Mouse (Mus musculus) forebrain, postnatal 0 days (tissue): Measurements from ENCODE around the gene Ccdc81. TPM values are rescaled to one million over a fixed set of nuclear protein-coding genes. Genes with fewer than 3 reads are reported as not detected.

Experiments used
- ATAC-seq: fragments of 200-750 bp; cut with Nextera tagmentation; 2 replicates; pipeline ENCODE4 v1.8.0; 2017; ENCODE audit warnings: mild to moderate bottlenecking, moderate library complexity
- DNase-seq: peaks from one replicate; pipeline ENCODE4 v3.0.0-alpha.2; 2015
- H3K27ac ChIP-seq: fragments of 300-500 bp; sonication (generic); 2 replicates; pipeline ENCODE4 v1.5.1; 2014; ENCODE audit warnings: low read depth, mild to moderate bottlenecking, antibody characterized with exemption, low read length, moderate library complexity, mixed read lengths
- H3K27me3 ChIP-seq: fragments of 300-500 bp; sonication (generic); 2 replicates; pipeline ENCODE4 v1.6.1; 2014; ENCODE audit warnings: mild to moderate bottlenecking, low read length, mixed read lengths; ENCODE audit not compliant: insufficient read depth
- H3K36me3 ChIP-seq: fragments of 300-500 bp; sonication (generic); 2 replicates; pipeline ENCODE4 v1.6.1; 2014; ENCODE audit warnings: mild to moderate bottlenecking, moderate library complexity; ENCODE audit not compliant: insufficient read depth
- H3K4me1 ChIP-seq: fragments of 300-500 bp; sonication (generic); 2 replicates; pipeline ENCODE4 v1.6.1; 2014; ENCODE audit warnings: antibody characterized with exemption; ENCODE audit not compliant: insufficient read depth
- H3K4me2 ChIP-seq: fragments of 300-500 bp; sonication (generic); 2 replicates; pipeline ENCODE4 v1.6.1; 2014; ENCODE audit warnings: low read depth, mild to moderate bottlenecking, moderate library complexity
- H3K4me3 ChIP-seq: fragments of 300-500 bp; sonication (generic); 2 replicates; pipeline ENCODE4 v1.5.1; 2014; ENCODE audit warnings: low read depth, low read length, mixed read lengths
- H3K9ac ChIP-seq: fragments of 300-500 bp; sonication (generic); 2 replicates; pipeline ENCODE4 v1.6.1; 2014; ENCODE audit warnings: mild to moderate bottlenecking
- H3K9me3 ChIP-seq: fragments of 300-500 bp; sonication (generic); 2 replicates; pipeline ENCODE4 v1.6.1; 2016; ENCODE audit warnings: low read length
- CTCF ChIP-seq: sonication (generic); IDR thresholded peaks from 2 replicates; pipeline ENCODE4 v1.5.1; 2016; ENCODE audit warnings: antibody characterized with exemption, control low read depth, low read depth
- WGBS: fragments of 180-500 bp; shearing (Covaris S2); extraction: QIAGEN DNeasy Blood & Tissue Kit; methylation state at CpG from one replicate; pipeline ENCODE4 v1.1.7; 2014; 5-methylcytosine and 5-hydroxymethylcytosine counted together
- polyA plus RNA-seq: library from polyadenylated mRNA; unstranded; fragments of >200 nt; fragmentation: Nextera tagmentation; extraction: Ambion mirVana; gene quantifications from 2 replicates; pipeline ENCODE4 v1.2.1, GENCODE M21; 2015
- total RNA-seq: library from RNA; depleted of rRNA; stranded (reverse); fragments of >200 nt; gene quantifications from 2 replicates; pipeline ENCODE4 v1.2.3, GENCODE M21; 2014

The Ccdc81 gene
- total and polyA plus RNA-seq, 2 experiments from 2014 or later = 1.2 to 1.5 TPM

GRCm38 (mm10) chr7:89908899-89909621 lies 5.6 kb upstream of the Ccdc81 start:
- no peak overlapping the region for H3K27ac ChIP-seq
- no peaks in the 10 kb centered on the region for H3K36me3 ChIP-seq
- no peaks in the 10 kb centered on the region for H3K27me3 ChIP-seq
- TF ChIP-seq CTCF = no peak
- 80% methylated on average over 20 of the region's 20 CpGs for WGBS
- H3K9ac ChIP-seq = no peak overlapping the region
- H3K4me3 ChIP-seq = no peak overlapping the region
- H3K4me2 ChIP-seq = no peak overlapping the region
- ATAC-seq = no peak
- H3K4me1 ChIP-seq = no peaks in the 10 kb centered on the region
- DNase-seq = no peak
- no peaks in the 10 kb centered on the region for H3K9me3 ChIP-seq

GRCm38 (mm10) chr7:89908421-89908820 lies 5.0 kb upstream of the Ccdc81 start:
- Histone ChIP-seq H3K4me3 (no peak overlapping the region), H3K9ac (no peak overlapping the region), H3K27ac (no peak overlapping the region), H3K36me3 (no peaks in the 10 kb centered on the region), H3K9me3 (no peaks in the 10 kb centered on the region), H3K4me1 (0 out of 2 replicates have a peak, but pooled peaks cover 4% of the 10 kb centered on the region), H3K27me3 (no peaks in the 10 kb centered on the region), H3K4me2 (no peak overlapping the region)
- 72% methylated on average over 7 of the region's 7 CpGs for WGBS
- no peak for TF ChIP-seq CTCF
- no peak for DNase-seq
- ATAC-seq = no peak

- DNase-seq = peak; percentile 84
- Histone ChIP-seq H3K4me2 (no peak overlapping the region), H3K36me3 (no peaks in the 10 kb centered on the region), H3K4me1 (0 out of 2 replicates have a peak, but pooled peaks cover 6% of the 10 kb centered on the region), H3K27me3 (no peaks in the 10 kb centered on the region), H3K9me3 (no peaks in the 10 kb centered on the region), H3K27ac (no peak overlapping the region), H3K4me3 (no peak overlapping the region), H3K9ac (no peak overlapping the region)
- peak; percentile 55; the same call in 1 of the 2 replicates for ATAC-seq
- peak; percentile 89 for TF ChIP-seq CTCF
- 18% methylated on average over 8 of the region's 8 CpGs for WGBS
These were observed 4.5 kb upstream of the Ccdc81 start for GRCm38 (mm10) chr7:89907950-89908349.

- H3K9me3 ChIP-seq = no peaks in the 10 kb centered on the region
- no peaks in the 10 kb centered on the region for H3K36me3 ChIP-seq
- no peaks in the 10 kb centered on the region for H3K27me3 ChIP-seq
- H3K4me1 ChIP-seq = 0 out of 2 replicates have a peak, but pooled peaks cover 6% of the 10 kb centered on the region
- ATAC-seq (no peak), DNase-seq (no peak)
- H3K9ac ChIP-seq = no peak overlapping the region
- no peak for TF ChIP-seq CTCF
- peak overlapping the region; percentile 24 for H3K4me2 ChIP-seq
- H3K27ac ChIP-seq = no peak overlapping the region
- H3K4me3 ChIP-seq = no peak overlapping the region
- 84% methylated on average over 8 of the region's 8 CpGs for WGBS
These were observed 422 bp downstream of the Ccdc81 start for GRCm38 (mm10) chr7:89903007-89903406.

GRCm38 (mm10) chr7:89891856-89892255 lies 11.6 kb downstream of the Ccdc81 start:
- Histone ChIP-seq H3K4me3 (no peak overlapping the region), H3K27me3 (no peaks in the 10 kb centered on the region), H3K4me1 (no peaks in the 10 kb centered on the region), H3K4me2 (no peak overlapping the region), H3K9ac (no peak overlapping the region), H3K27ac (no peak overlapping the region), H3K36me3 (no peaks in the 10 kb centered on the region), H3K9me3 (no peaks in the 10 kb centered on the region)
- DNase-seq (no peak), ATAC-seq (no peak)
- TF ChIP-seq CTCF = no peak
- WGBS = 32% methylated on average over 4 of the region's 4 CpGs

- WGBS = 84% methylated on average over 5 of the region's 5 CpGs
- Histone ChIP-seq H3K36me3 (no peaks in the 10 kb centered on the region), H3K9me3 (no peaks in the 10 kb centered on the region), H3K27ac (no peak overlapping the region), H3K4me1 (no peaks in the 10 kb centered on the region), H3K4me2 (no peak overlapping the region), H3K9ac (no peak overlapping the region), H3K27me3 (no peaks in the 10 kb centered on the region), H3K4me3 (no peak overlapping the region)
- TF ChIP-seq CTCF = no peak
- no peak for DNase-seq
- no peak for ATAC-seq
These were observed 12.0 kb downstream of the Ccdc81 start for GRCm38 (mm10) chr7:89891412-89891811.

- 64% methylated on average over 3 of the region's 3 CpGs for WGBS
- H3K36me3 ChIP-seq = no peaks in the 10 kb centered on the region
- H3K4me1 ChIP-seq = no peaks in the 10 kb centered on the region
- H3K27ac ChIP-seq = no peak overlapping the region
- H3K9me3 ChIP-seq = no peaks in the 10 kb centered on the region
- H3K27me3 ChIP-seq = no peaks in the 10 kb centered on the region
- ATAC-seq (no peak), DNase-seq (no peak)
- no peak overlapping the region for H3K4me3 ChIP-seq
- no peak overlapping the region for H3K9ac ChIP-seq
- TF ChIP-seq CTCF = no peak
- H3K4me2 ChIP-seq = no peak overlapping the region
These were observed 18.9 kb downstream of the Ccdc81 start for GRCm38 (mm10) chr7:89884551-89884950.
